Mouse (Mus musculus) midbrain, embryonic 15.5 days (tissue): ENCODE measurements at regions not wholly inside any gene's neighbourhood (a gene's known extent, or its start where the extent isn't known, plus 50 kb on each side); places are given as distances from the start of the nearest gene placed in this dataset.

ENCODE experiments used
- ATAC-seq: fragments of 200-750 bp; cut with Nextera tagmentation; replicated peaks from 2 replicates; pipeline ENCODE4 v1.8.0; 2017; ENCODE audit warnings: moderate TSS enrichment
- H3K27ac ChIP-seq: fragments of 300-500 bp; sonication (generic); 2 replicates; pipeline ENCODE4 v1.5.1; 2015; ENCODE audit warnings: mild to moderate bottlenecking, inconsistent platforms
- H3K27me3 ChIP-seq: fragments of 300-500 bp; sonication (generic); replicated peaks from 2 replicates; pipeline ENCODE4 v1.6.1; 2015; ENCODE audit warnings: inconsistent platforms
- H3K36me3 ChIP-seq: fragments of 300-500 bp; sonication (generic); replicated peaks from 2 replicates; pipeline ENCODE4 v1.6.1; 2015; ENCODE audit warnings: inconsistent platforms
- H3K4me1 ChIP-seq: fragments of 300-500 bp; sonication (generic); 2 replicates; pipeline ENCODE4 v1.6.1; 2015; ENCODE audit warnings: inconsistent platforms
- H3K4me2 ChIP-seq: fragments of 300-500 bp; sonication (generic); 2 replicates; pipeline ENCODE4 v1.6.1; 2015; ENCODE audit warnings: inconsistent platforms, mild to moderate bottlenecking, moderate library complexity
- H3K4me3 ChIP-seq: fragments of 300-500 bp; sonication (generic); 2 replicates; pipeline ENCODE4 v1.5.1; 2015; ENCODE audit warnings: mild to moderate bottlenecking, inconsistent platforms
- H3K9ac ChIP-seq: fragments of 300-500 bp; sonication (generic); 2 replicates; pipeline ENCODE4 v1.6.1; 2015; ENCODE audit warnings: mild to moderate bottlenecking, inconsistent platforms
- H3K9me3 ChIP-seq: fragments of 300-500 bp; sonication (generic); 2 replicates; pipeline ENCODE4 v1.6.1; 2016; ENCODE audit warnings: inconsistent platforms
- WGBS: fragments of 180-500 bp; shearing (Covaris S2); methylation state at CpG from one replicate; pipeline ENCODE4 v1.1.7; 2015; ENCODE audit warnings: mixed read lengths; 5-methylcytosine and 5-hydroxymethylcytosine counted together

GRCm38 (mm10) chr11:110727357-110727961 is 240.4 kb upstream of the Kcnj16 start:
- H3K4me1 ChIP-seq = no peaks in the 10 kb centered on the region
- no peaks in the 10 kb centered on the region for H3K36me3 ChIP-seq
- H3K9ac ChIP-seq = no peak overlapping the region
- H3K9me3 ChIP-seq = no peaks in the 10 kb centered on the region
- ATAC-seq = no peak
- H3K4me2 ChIP-seq = no peak overlapping the region
- no peak overlapping the region for H3K4me3 ChIP-seq
- WGBS = 80% methylated on average over 3 of the region's 3 CpGs
- H3K27ac ChIP-seq = no peak overlapping the region
- no peaks in the 10 kb centered on the region for H3K27me3 ChIP-seq

DNA sequence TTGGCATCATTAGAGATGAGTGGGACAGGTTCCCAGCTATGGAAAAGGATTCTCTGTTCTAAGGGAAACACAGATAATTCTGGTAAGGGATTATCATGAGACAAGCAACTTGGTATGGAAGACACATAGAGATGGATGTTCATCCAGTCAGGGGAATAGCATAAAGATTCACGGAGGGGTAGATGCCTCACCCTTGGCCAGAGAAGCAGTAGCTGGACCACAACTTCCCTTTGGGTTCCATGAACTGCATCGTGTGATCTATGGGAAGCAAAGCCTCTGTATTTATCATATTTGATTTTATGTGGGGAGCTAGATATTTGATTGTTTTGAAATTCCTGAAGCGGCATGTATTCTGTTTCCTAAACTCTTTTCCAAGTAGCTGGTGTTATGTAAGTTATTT is 236.3 kb upstream of the Kcnj16 start:
- Histone ChIP-seq H3K27me3 (no peaks in the 10 kb centered on the region), H3K27ac (no peak overlapping the region), H3K36me3 (no peaks in the 10 kb centered on the region), H3K4me3 (no peak overlapping the region), H3K9me3 (no peaks in the 10 kb centered on the region), H3K4me2 (no peak overlapping the region), H3K4me1 (no peaks in the 10 kb centered on the region), H3K9ac (no peak overlapping the region)
- 84% methylated on average over 3 of the region's 3 CpGs for WGBS
- no peak for ATAC-seq

GRCm38 (mm10) chr11:110774128-110774527 is 193.7 kb upstream of the Kcnj16 start:
- Histone ChIP-seq H3K9ac (no peak overlapping the region), H3K4me1 (no peaks in the 10 kb centered on the region), H3K4me3 (no peak overlapping the region), H3K27ac (no peak overlapping the region), H3K36me3 (no peaks in the 10 kb centered on the region), H3K4me2 (no peak overlapping the region), H3K27me3 (no peaks in the 10 kb centered on the region), H3K9me3 (no peaks in the 10 kb centered on the region)
- ATAC-seq = no peak

DNA sequence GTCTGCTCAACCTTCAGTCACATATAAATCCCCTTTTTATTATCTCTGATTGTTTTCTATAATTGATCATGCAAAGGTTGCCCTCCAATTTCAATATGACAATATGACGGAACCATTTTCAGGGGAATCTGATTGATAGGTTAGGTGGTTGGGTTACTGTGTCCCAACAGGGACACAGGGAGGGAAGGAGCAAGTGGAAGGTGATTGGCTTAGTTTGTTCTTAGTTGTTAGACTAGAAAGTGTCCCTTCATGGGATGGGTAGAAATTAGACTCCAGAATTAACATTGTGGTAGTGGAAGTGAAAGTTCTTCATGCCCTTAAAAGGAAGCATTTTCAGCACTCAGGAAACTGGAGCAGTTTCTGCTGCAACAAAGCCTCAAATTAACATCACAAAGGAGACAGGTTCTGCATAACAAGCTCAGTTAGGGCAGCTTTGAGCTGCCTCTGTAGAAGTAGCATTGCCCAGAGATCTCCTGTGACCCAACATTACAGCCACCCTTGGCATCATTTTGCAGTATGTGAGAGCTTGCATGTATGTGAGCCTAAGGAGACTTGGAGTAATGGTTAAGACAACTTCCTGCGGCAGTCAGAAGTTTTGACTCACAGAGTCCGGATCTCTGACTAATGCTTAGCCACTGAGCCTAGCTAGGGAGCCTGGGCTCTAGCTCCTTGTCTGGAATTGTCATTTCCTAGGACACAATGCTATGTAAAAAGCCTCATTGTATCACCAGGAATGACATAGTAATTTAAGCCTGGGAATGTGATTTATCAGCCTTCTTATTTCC is 186.1 kb upstream of the Kcnj16 start:
- no peak for ATAC-seq
- Histone ChIP-seq H3K27ac (no peak overlapping the region), H3K4me2 (no peak overlapping the region), H3K9ac (no peak overlapping the region), H3K36me3 (no peaks in the 10 kb centered on the region), H3K27me3 (no peaks in the 10 kb centered on the region), H3K4me1 (peaks cover 4% of the 10 kb centered on the region; the same call in 1 of the 2 replicates), H3K4me3 (no peak overlapping the region), H3K9me3 (no peaks in the 10 kb centered on the region)
- 28% methylated on average over 3 of the region's 3 CpGs for WGBS

DNA sequence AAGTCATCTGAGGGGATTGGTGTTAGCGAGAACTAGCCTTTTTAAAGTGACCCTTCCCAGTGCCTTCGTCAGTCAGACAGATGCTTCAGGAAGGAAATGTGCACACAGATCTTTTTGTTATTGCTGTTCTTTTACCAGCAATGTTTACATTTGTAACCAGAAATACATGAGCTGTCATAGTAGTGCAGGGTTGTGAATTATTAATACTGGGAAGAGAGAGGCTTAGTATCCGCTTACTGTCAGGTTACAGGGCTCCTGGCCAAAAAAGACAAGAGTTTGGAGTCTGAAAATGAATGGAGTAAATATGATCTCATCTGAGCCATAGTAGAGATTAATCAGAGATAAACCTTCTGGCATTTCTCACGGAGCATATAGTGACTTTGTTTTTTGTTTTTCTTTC is 178.3 kb upstream of the Kcnj16 start:
- Histone ChIP-seq H3K27me3 (no peaks in the 10 kb centered on the region), H3K4me3 (no peak overlapping the region), H3K9ac (no peak overlapping the region), H3K36me3 (no peaks in the 10 kb centered on the region), H3K4me2 (no peak overlapping the region), H3K27ac (no peak overlapping the region), H3K4me1 (no peaks in the 10 kb centered on the region), H3K9me3 (no peaks in the 10 kb centered on the region)
- no peak for ATAC-seq
- WGBS = 75% methylated on average over 4 of the region's 4 CpGs

GRCm38 (mm10) chr11:110799887-110800578 is 167.8 kb upstream of the Kcnj16 start:
- no peak for ATAC-seq
- Histone ChIP-seq H3K27me3 (no peaks in the 10 kb centered on the region), H3K36me3 (no peaks in the 10 kb centered on the region), H3K4me2 (no peak overlapping the region), H3K4me3 (no peak overlapping the region), H3K9ac (no peak overlapping the region), H3K27ac (no peak overlapping the region), H3K4me1 (no peaks in the 10 kb centered on the region), H3K9me3 (no peaks in the 10 kb centered on the region)
- 63% methylated on average over 8 of the region's 8 CpGs for WGBS

GRCm38 (mm10) chr11:110802013-110802412 is 165.8 kb upstream of the Kcnj16 start:
- Histone ChIP-seq H3K4me3 (no peak overlapping the region), H3K9ac (no peak overlapping the region), H3K36me3 (no peaks in the 10 kb centered on the region), H3K27me3 (no peaks in the 10 kb centered on the region), H3K4me1 (no peaks in the 10 kb centered on the region), H3K4me2 (no peak overlapping the region), H3K27ac (no peak overlapping the region), H3K9me3 (no peaks in the 10 kb centered on the region)
- WGBS = 92% methylated on average over 7 of the region's 7 CpGs
- ATAC-seq = no peak

- H3K27ac ChIP-seq = no peak overlapping the region
- ATAC-seq = no peak
- H3K27me3 ChIP-seq = no peaks in the 10 kb centered on the region
- H3K9ac ChIP-seq = no peak overlapping the region
- no peak overlapping the region for H3K4me2 ChIP-seq
- 93% methylated on average over 1 of the region's 1 CpGs for WGBS
- H3K4me3 ChIP-seq = no peak overlapping the region
- no peaks in the 10 kb centered on the region for H3K36me3 ChIP-seq
- no peaks in the 10 kb centered on the region for H3K9me3 ChIP-seq
- H3K4me1 ChIP-seq = no peaks in the 10 kb centered on the region
Measured at GRCm38 (mm10) chr11:110804079-110804478, 163.8 kb upstream of the Kcnj16 start.

GRCm38 (mm10) chr11:110813137-110813536 is 154.7 kb upstream of the Kcnj16 start:
- H3K4me2 ChIP-seq = no peak overlapping the region
- no peak overlapping the region for H3K27ac ChIP-seq
- no peak for ATAC-seq
- H3K4me1 ChIP-seq = no peaks in the 10 kb centered on the region
- 85% methylated on average over 6 of the region's 6 CpGs for whole genome bisulfite sequencing
- no peaks in the 10 kb centered on the region for H3K9me3 ChIP-seq
- no peaks in the 10 kb centered on the region for H3K27me3 ChIP-seq
- H3K9ac ChIP-seq = no peak overlapping the region
- H3K36me3 ChIP-seq = no peaks in the 10 kb centered on the region
- no peak overlapping the region for H3K4me3 ChIP-seq

- 95% methylated on average over 9 of the region's 9 CpGs for WGBS
- no peak for ATAC-seq
- no peaks in the 10 kb centered on the region for H3K36me3 ChIP-seq
Measured at GRCm38 (mm10) chr11:110814732-110815131, 153.1 kb upstream of the Kcnj16 start.

GRCm38 (mm10) chr11:110815206-110815605 is 152.6 kb upstream of the Kcnj16 start:
- Histone ChIP-seq H3K27me3 (no peaks in the 10 kb centered on the region), H3K36me3 (no peaks in the 10 kb centered on the region), H3K27ac (no peak overlapping the region), H3K4me1 (no peaks in the 10 kb centered on the region), H3K9ac (no peak overlapping the region), H3K9me3 (no peaks in the 10 kb centered on the region), H3K4me2 (no peak overlapping the region), H3K4me3 (no peak overlapping the region)
- 90% methylated on average over 7 of the region's 7 CpGs for WGBS
- ATAC-seq = no peak

More at GRCm38 (mm10) chr11:110814732-110815131, 153.1 kb upstream of the Kcnj16 start:
- no peaks in the 10 kb centered on the region for H3K4me1 ChIP-seq
- no peak overlapping the region for H3K9ac ChIP-seq
- no peak overlapping the region for H3K4me2 ChIP-seq
- H3K9me3 ChIP-seq = no peaks in the 10 kb centered on the region
- H3K27ac ChIP-seq = no peak overlapping the region
- no peak overlapping the region for H3K4me3 ChIP-seq
- H3K27me3 ChIP-seq = no peaks in the 10 kb centered on the region

DNA sequence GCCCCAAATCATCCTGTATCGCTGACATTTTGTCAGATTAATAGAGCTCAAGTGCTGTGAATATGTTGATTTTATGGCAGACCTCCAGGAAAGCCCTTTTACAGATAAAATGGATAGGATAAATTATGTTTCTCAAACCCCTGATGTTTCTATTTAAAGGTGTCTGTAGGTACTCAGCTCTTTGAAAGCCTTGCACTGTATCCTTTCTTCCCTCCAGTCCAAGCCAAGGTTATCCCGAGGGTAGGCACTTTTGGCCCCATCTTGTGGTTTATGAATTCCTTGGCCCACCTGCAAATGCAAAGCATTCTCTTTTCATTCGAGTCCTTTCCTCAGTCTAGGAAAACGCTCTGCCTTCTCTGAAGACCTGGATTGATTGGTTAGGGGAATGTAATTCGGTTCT is 139.2 kb upstream of the Kcnj16 start:
- Histone ChIP-seq H3K4me2 (no peak overlapping the region), H3K27me3 (no peaks in the 10 kb centered on the region), H3K9ac (no peak overlapping the region), H3K4me1 (no peaks in the 10 kb centered on the region), H3K36me3 (no peaks in the 10 kb centered on the region), H3K4me3 (no peak overlapping the region), H3K9me3 (no peaks in the 10 kb centered on the region), H3K27ac (no peak overlapping the region)
- no peak for ATAC-seq
- WGBS = 75% methylated on average over 5 of the region's 5 CpGs
